In the genomic region with DNA sequence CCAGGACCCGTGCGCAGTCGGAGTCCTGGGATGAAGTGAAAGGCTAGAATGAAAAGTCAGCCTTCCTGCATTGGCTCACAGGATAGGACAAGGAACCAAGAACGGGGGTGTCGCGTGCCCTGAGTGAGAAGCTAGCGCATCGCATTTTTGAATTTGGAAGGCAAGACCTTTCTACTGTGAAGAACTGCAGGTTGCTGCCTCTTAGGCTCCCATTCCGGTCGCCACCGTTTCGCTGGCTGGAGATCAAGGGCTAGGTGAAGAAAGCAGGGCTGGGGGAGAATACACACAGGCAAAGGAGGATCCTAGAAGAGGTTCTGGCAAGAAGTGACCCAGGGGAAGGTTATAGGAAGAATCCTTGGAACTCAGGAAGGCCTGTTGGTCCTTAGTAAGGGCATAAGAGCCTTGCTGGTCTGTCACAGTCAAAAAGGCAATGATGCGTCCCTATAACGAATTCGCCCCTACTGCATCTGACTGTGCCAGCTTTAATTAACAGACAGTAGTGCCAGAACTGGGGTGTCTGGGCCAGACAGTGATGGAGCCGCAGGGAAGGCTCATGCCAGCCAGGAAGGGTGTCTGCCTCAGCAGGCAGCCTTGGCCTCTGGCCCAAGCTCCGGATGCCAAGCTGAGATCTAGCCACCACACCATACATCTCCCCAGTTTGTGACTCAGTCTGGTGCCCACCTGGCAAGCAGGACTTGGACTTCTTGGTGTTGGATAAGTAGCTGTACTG, we compare ENCODE assay signal across 12 mouse cellular contexts. TPM values are rescaled to one million over a fixed set of nuclear protein-coding genes. Genes with fewer than 3 reads are reported as not detected.
DNase-seq lines count a peak whose midpoint lies in the region; ATAC-seq lines count a peak whose summit lies in the region.
"Had no signal": no experiment of that assay in that cellular context is flagged by ENCODE, and none has a peak within 500 bp of the region (broad histone marks: within the 10 kb centered on the region; RNA-seq: fewer than 3 reads in every experiment).

No protein-coding gene starts in this region.

- H3K27ac ChIP-seq in heart, embryonic 13.5 days (replicated peaks), result no peak overlapping the region
- H3K27ac ChIP-seq in limb, embryonic 12.5 days, result no peak overlapping the region

- no peaks in the 10 kb centered on the region for H3K9me3 ChIP-seq in heart, embryonic 13.5 days
- no peaks in the 10 kb centered on the region for H3K9me3 ChIP-seq in limb, embryonic 12.5 days

- WGBS in heart, embryonic 13.5 days, result 28% methylated on average over 17 of the region's 17 CpGs
- WGBS in limb, embryonic 12.5 days, result 24% methylated on average over 17 of the region's 17 CpGs

- peak overlapping the region; percentile 37 for H3K4me3 ChIP-seq in heart, embryonic 13.5 days
- 0 out of 2 replicates have a peak overlapping the region, but pooled peaks have one; percentile 31 for H3K4me3 ChIP-seq in limb, embryonic 12.5 days (replicated peaks)

- intact Hi-C loops in left cerebral cortex, postnatal 25 days (cut with DNase I), result no loop called here

- H3K4me1 ChIP-seq in heart, embryonic 13.5 days, result peaks cover 18% of the 10 kb centered on the region
- H3K4me1 ChIP-seq in limb, embryonic 12.5 days (replicated peaks), result peaks cover 9% of the 10 kb centered on the region

- no peak for ATAC-seq in heart, embryonic 13.5 days (ENCODE audit: extremely low read depth, insufficient number of reproducible peaks, low FRiP score, low TSS enrichment)
- ATAC-seq in limb, embryonic 12.5 days (ENCODE audit: insufficient number of reproducible peaks, insufficient read depth, low FRiP score, low TSS enrichment, low read depth), result no peak
- ATAC-seq: activated CD4-positive, CD25-positive, alpha-beta regulatory T cell, adult 4 months; CD4-positive, CD25-positive, alpha-beta regulatory T cell, adult 4 months had no signal

- H3K27me3 ChIP-seq in heart, embryonic 13.5 days (replicated peaks), result peaks cover 94% of the 10 kb centered on the region
- H3K27me3 ChIP-seq in limb, embryonic 12.5 days, result peaks cover 95% of the 10 kb centered on the region

- H3K36me3 ChIP-seq in heart, embryonic 13.5 days, result no peaks in the 10 kb centered on the region
- H3K36me3 ChIP-seq in limb, embryonic 12.5 days, result no peaks in the 10 kb centered on the region

- DNase-seq in heart, adult 11 months, result no peak
- DNase-seq in MN1 (ENCODE audit: low spot score), result peak; percentile 71
- DNase-seq in fat pad, adult 2 months (ENCODE audit: extremely low read depth, low read depth, low spot score), result peak; percentile 13
- no peak for DNase-seq in thymus, postnatal 25 days
- no peak for DNase-seq in adrenal gland, postnatal 10 days
- no peak for DNase-seq in left cerebral cortex, postnatal 25 days (ENCODE audit: low spot score in 2 of 2)
- DNase-seq: lung, adult 18-20 months had no signal

- H3K4me2 ChIP-seq in heart, embryonic 13.5 days, result peak overlapping the region; percentile 61; the same call in 1 of the 2 replicates
- peak overlapping the region; percentile 48 for H3K4me2 ChIP-seq in limb, embryonic 12.5 days

- no peak overlapping the region for H3K9ac ChIP-seq in heart, embryonic 13.5 days
- H3K9ac ChIP-seq in limb, embryonic 12.5 days (replicated peaks), result no peak overlapping the region

RNA-seq across cellular contexts. Expression of gene Grid2ip, which starts 13.4 kb away (rescaled TPM):
- polyA plus RNA-seq in heart, embryonic 13.5 days (2015; fragmentation: Nextera tagmentation; extraction: Ambion mirVana), result 0.14 TPM in 1 of 2 replicates, not detected in the other
- polyA plus RNA-seq in limb, embryonic 12.5 days (2016; fragmentation: Nextera tagmentation; extraction: Ambion mirVana), result 0.64 and 0.65 TPM in 2 replicates
- under 1 TPM; 0.24 to 0.85 TPM for total RNA-seq in adrenal gland, postnatal 10 days (2021)
- total RNA-seq in left cerebral cortex, postnatal 25 days (2021), result 1 to 10 TPM; 1.6 TPM
- total RNA-seq: heart, adult 8-10 months had no signal
- polyA plus RNA-seq: activated CD4-positive, CD25-positive, alpha-beta regulatory T cell, adult 4 months; CD4-positive, CD25-positive, alpha-beta regulatory T cell, adult 4 months had no signal

RNA-seq across cellular contexts. Expression of gene Kdelr2, which starts 33.1 kb away (rescaled TPM):
- 250 and 258 TPM in 2 replicates for polyA plus RNA-seq in heart, embryonic 13.5 days (2015; fragmentation: Nextera tagmentation; extraction: Ambion mirVana)
- polyA plus RNA-seq in limb, embryonic 12.5 days (2016; fragmentation: Nextera tagmentation; extraction: Ambion mirVana), result 288 and 297 TPM in 2 replicates
- 100 to 1,000 TPM; 105 to 125 TPM for total RNA-seq in adrenal gland, postnatal 10 days (2021)
- 10 to 100 TPM; 35.2 to 37.8 TPM for total RNA-seq in left cerebral cortex, postnatal 25 days (2021)

RNA-seq across cellular contexts. Expression of gene Zdhhc4, which starts 41.5 kb away (rescaled TPM):
- 50.5 and 57.1 TPM in 2 replicates for polyA plus RNA-seq in heart, embryonic 13.5 days (2015; fragmentation: Nextera tagmentation; extraction: Ambion mirVana)
- polyA plus RNA-seq in limb, embryonic 12.5 days (2016; fragmentation: Nextera tagmentation; extraction: Ambion mirVana), result 77.1 and 87.0 TPM in 2 replicates
- 10 to 100 TPM; 50.3 to 50.9 TPM for total RNA-seq in adrenal gland, postnatal 10 days (2021)
- total RNA-seq in left cerebral cortex, postnatal 25 days (2021), result 10 to 100 TPM; 37.5 to 38.2 TPM

RNA-seq across cellular contexts. Expression of gene E130309D02Rik, which starts 55.4 kb away (rescaled TPM):
- polyA plus RNA-seq in heart, embryonic 13.5 days (2015; fragmentation: Nextera tagmentation; extraction: Ambion mirVana), result 22.6 and 22.7 TPM in 2 replicates
- 53.9 and 56.9 TPM in 2 replicates for polyA plus RNA-seq in limb, embryonic 12.5 days (2016; fragmentation: Nextera tagmentation; extraction: Ambion mirVana)
- total RNA-seq in adrenal gland, postnatal 10 days (2021), result 10 to 100 TPM; 23.0 to 23.5 TPM
- 10 to 100 TPM; 24.4 to 24.7 TPM for total RNA-seq in left cerebral cortex, postnatal 25 days (2021)

Comparison
In these comparisons a context has a peak if more than half of its experiments do, and no peak if none do; other contexts are left out.
1. DNase-seq: peak in MN1 (single experiment) and fat pad, adult 2 months (single experiment); none in heart, adult 11 months (single experiment), thymus, postnatal 25 days (single experiment), adrenal gland, postnatal 10 days (single experiment) and left cerebral cortex, postnatal 25 days (0 of 2).